Mouse (Mus musculus) stomach, postnatal 0 days (tissue): ENCODE results near the gene Slc8a2.

Source experiments
- CTCF ChIP-seq: IDR thresholded peaks from 2 replicates; pipeline ENCODE4 v1.5.1; 2016; ENCODE audit warnings: antibody characterized with exemption, low read depth, mild to moderate bottlenecking, moderate library complexity
- EP300 ChIP-seq: optimal IDR thresholded peaks from 2 replicates; pipeline ENCODE3; 2016; ENCODE audit warnings: antibody characterized with exemption

- TF ChIP-seq CTCF = no peak
- TF ChIP-seq EP300 = no peak
Observed at GRCm38 (mm10) chr7:16204791-16205190, 75.2 kb downstream of the Slc8a2 start.
